Mouse (Mus musculus): ENCODE measurements around the gene Vasn.

DNA sequence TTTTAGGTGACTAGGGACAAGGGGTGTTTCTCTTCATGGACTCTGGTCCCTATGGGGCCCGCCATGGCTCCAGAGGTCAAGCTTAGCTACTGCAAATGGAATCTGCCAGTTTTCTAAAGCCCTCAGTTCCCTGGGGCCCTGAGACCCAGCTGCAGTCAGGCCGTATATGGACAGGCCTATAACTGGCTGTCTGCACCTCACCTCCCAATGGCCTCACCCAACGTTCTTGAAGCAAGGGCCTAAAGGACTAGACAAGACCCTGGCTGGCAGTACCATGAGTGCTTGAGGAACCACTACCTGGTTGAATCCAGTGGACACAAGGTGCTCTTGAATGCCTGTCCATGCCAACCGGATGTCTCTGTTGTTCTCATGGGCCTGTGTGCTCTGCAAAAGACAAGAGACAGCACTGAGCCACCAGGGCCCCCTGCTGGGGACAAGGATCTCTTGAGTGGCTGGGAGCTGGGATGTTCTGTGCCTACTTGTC is 15.6 kb downstream of the Vasn start:
- TF ChIP-seq CTCF (IDR thresholded peaks at IDR 0.05; ENCODE audit: low read depth) (peak; percentile 67), EP300 (optimal IDR thresholded peaks at IDR 0.05) (no peak)
